Mouse (Mus musculus) left cerebral cortex, postnatal 14 days (tissue): ENCODE data around the gene Slc39a10. TPM values are rescaled to one million over a fixed set of nuclear protein-coding genes. Genes with fewer than 3 reads are reported as not detected.

Experiments used
- DNase-seq, 2 experiments: peaks; one replicate each; pipeline ENCODE4 v3.0.0; 2021 to 2022; ENCODE audit warnings: low spot score in 2 of 2, mixed read lengths in 1 of 2
- intact Hi-C: fragments of 180-260 bp; cut with DNase I; formaldehyde crosslinking; loops from one replicate; pipeline ENCODE4 v1.15.1; 2025
- total RNA-seq, 2 experiments: library from RNA; stranded (reverse); gene quantifications; 2 replicates each; pipeline ENCODE4 v1.2.3; 2021

Slc39a10 gene
- total RNA-seq, 2 experiments from 2014 or later, result 169 to 197 TPM

DNA sequence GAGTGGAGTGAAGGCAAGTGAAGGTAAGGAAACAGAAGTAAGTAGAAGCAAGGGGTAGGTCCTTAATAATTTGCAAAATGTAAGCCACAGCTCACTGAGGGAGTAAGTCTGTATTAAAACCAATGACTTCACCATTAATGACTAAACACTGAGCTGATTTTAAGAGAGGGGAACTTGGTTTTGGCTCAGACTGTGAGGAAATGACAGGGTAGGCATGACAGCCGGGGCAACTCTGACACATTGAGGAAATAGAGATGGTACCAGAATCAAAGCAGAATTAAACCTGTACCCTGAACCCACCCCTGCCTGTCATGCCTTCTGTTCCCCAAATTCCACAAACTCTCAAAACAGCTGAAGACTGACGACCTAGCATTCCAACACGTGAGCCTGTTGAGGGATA, 18.9 kb downstream of the Slc39a10 start:
- DNase-seq, result no peak
- intact Hi-C loops, result no loop called here

GRCm38 (mm10) chr1:46869788-46870187, 22.9 kb downstream of the Slc39a10 start:
- no peak for DNase-seq
- intact Hi-C loops, result no loop called here

- no peak for DNase-seq
- intact Hi-C loops, result no loop called here
Measured at GRCm38 (mm10) chr1:46864175-46864885, 28.3 kb downstream of the Slc39a10 start.

DNA sequence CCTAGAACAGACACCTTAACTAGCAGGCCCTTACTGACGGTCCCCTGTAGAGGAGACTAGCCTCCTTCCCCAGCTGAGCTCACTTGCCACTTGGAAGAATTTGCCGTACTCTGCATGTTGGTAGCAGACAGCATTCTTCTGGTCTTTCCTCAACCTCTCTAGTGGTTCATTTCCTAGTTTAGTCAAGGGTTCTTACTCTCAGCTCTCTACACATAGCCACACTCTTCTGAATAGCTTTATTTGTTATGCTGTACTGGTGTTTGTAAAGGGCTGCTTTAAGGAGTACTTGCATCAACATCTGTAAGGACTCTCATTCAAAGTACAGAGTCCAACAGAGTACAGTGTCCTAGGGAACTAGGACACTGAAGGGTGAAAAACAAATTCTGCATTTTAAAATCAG, 29.2 kb downstream of the Slc39a10 start:
- DNase-seq, result no peak
- intact Hi-C loops, result no loop called here

DNA sequence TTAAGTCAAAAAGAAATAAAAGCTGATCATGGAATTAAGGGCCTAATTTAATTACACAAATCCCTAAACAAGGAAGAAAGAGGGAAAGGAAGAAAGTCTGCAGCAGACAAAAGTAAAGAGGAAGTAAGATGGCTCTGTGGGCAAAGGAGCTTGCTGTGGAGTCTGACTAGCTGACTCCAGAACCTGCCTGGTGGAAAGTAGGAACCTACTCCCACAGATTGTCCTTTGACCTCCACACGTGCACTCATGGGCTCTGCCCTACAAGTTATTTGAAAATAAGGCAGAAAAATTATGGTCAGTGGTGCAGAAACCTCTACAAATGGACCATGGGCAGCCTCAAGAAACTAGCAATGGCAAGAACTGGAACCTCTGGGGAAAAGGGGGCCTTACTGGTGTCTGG, 32.6 kb downstream of the Slc39a10 start:
- intact Hi-C loops, result no loop called here
- no peak for DNase-seq

DNA sequence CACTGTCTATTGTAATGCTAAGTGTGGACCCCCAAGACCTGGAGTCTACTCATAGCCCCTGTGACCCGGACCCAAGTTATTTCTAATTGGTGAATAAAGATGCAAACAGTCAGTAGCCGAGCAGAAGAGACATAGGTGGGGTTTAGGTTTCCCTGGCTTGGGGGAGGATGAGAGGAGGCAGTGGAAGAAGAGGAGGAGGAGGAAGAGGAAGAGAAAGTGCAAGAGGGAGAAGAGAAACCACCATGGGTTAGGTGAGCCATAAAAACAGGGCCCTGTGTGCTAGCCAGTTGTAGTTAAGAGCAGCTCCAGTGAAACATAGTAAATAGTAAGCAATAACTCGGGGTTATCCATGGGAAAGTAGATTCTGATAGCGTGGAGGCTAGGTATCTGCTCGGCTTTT, 34.1 kb downstream of the Slc39a10 start:
- DNase-seq, result no peak
- intact Hi-C loops, result loop anchor here (10.0 kb wide), 1 partner anchor 406 kb away; no protein-coding TSS in a partner anchor

GRCm38 (mm10) chr1:46856498-46856897, 36.2 kb downstream of the Slc39a10 start:
- DNase-seq, result no peak
- intact Hi-C loops, result loop anchor here (10.0 kb wide), 1 partner anchor 408 kb away; no protein-coding TSS in a partner anchor

DNA sequence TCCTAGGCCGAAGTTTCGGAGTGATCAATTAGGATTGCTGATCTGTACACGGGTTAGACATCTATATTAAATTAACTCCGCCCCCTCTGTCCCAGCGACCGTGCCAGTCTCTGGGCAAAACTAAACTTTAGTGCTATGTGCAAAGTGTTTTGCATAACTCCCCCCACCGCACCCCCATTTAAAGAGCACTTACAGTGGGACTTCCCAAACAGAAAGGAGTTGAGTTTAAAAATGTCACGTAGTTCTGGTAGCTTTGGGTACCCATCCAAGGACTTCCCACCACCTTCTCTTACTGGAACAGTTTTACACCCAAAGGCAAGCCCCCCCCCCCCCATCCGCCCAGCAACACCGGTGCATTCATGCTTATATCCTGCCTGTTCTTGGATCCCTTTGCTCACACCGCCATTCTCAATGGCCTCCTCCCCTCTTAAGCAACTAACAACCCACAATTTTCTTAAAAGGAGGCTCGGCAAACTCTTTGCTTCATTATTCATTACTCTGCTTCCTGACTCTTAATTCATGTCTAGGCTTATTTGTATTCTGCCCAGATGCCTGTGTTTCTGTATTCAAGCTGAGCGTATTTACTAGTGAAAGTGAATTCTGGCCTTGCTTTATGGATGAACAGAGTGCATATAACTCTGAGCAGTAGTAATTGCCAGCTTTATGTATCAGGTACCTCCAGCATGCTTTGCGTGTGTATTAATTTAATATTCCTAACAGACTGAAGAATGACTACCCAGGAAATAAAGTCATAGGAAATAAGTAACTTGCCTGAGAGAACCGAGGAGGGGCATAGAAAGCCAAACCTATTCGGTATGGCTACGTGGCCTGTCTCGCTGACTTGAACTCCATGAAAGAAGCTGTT, 38.4 kb downstream of the Slc39a10 start:
- DNase-seq, result peak in 1 of 2 experiments; percentile 91
- intact Hi-C loops, result loop anchor here (5.0 to 10.0 kb wide), 2 partner anchors 73 to 411 kb away; no protein-coding TSS in a partner anchor

DNA sequence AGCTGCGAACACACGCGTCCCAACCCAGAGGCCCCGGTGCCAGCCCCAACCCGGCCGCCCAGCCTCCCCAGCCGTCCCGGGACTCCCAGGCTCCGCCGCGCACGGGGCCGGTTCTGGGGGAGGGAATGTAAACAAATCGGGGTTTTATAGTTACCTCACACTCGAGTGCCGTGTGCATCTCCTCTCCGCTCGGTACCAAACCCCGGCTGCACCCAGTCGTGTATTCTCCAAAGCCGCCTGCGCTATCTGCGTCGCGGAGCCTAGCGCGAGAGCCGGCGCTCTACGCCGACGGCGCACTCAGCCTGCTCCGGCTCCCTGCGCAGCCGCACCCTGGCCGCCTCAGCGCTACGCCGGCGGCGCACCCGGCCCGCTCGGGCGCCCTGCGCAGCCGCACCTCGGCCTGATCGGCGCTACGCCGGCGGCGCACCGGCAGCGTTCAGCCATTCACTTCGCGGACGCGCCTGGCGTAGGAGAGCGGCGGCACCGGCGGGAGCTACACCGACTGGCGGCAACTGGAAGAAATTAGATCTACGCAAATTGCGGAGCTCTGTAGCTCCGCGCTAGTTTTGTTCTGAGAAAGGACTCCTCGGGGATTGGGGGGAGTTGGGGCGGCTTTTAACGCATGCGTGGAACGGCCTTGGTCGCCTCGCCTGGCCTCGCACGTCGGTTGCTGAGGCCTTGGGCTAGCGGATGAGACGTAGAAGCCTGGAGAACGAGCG, 39.2 kb downstream of the Slc39a10 start:
- intact Hi-C loops, result loop anchor here (2.0 to 10.0 kb wide), 3 partner anchors 74 to 411 kb away; no protein-coding TSS in a partner anchor
- DNase-seq, result peak; percentile 98 to 99

DNA sequence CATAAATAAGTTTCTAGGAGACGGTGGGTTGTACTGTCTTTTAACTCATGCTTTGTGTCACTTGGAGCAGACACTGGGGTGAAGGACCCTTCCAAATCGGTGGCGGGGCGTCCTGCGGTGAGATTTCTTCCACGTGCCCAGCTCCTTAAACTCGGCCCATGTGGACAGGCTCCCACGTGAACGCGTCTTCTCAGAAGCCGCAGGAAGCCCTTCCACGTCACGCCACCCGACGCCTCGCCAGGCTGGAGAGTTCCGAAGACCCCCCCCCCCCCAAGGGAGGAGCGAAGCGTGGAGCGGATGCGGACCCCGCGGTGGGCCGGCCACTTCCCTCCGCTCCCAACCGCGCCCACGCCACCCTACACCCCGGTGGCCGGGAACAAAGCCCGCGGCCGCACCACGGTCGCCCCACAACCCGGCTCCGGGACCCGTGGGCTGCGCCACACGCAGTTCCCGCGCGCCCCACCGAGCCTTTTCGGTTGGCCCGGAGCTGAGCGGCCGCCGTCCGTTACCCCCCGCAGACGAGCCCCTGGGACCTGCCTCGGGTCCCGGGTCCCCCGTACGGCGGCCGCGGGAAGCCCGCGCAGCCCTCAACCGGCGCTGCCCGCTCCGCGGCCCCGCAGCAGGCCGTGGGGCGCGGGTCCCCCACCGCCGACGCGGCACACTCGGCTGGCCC, 39.9 kb downstream of the Slc39a10 start:
- intact Hi-C loops, result loop anchor here (2.0 to 10.0 kb wide), 3 partner anchors 75 to 412 kb away; no protein-coding TSS in a partner anchor
- DNase-seq, result peak; percentile 75 to 83

GRCm38 (mm10) chr1:46852216-46852599, 40.4 kb downstream of the Slc39a10 start:
- intact Hi-C loops, result loop anchor here (2.0 to 10.0 kb wide), 3 partner anchors 75 to 413 kb away; no protein-coding TSS in a partner anchor

DNA sequence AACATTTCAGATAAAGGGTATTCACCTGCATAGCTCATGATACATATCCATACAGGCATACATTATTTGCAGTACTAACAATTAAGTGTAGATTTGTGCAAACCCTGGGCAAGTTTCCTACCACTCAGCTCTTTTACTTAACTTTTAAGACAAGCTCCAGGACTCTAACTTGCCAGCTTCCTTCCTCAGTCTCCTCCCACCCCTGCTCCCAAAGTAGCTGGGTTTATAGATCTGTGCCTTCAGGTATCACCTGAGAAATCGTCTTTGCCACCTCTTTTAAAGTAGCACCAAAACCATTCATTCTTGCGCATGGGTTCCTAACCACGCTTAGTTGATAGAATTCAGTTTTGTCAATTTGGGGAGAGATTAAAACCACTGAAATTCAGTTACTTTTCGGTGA, 41.1 kb downstream of the Slc39a10 start:
- intact Hi-C loops, result loop anchor here (5.0 to 10.0 kb wide), 2 partner anchors 76 to 413 kb away; no protein-coding TSS in a partner anchor

More at GRCm38 (mm10) chr1:46852216-46852599, 40.4 kb downstream of the Slc39a10 start:
- no peak for DNase-seq

GRCm38 (mm10) chr1:46849758-46850157, 42.9 kb downstream of the Slc39a10 start:
- intact Hi-C loops, result loop anchor here (5.0 to 10.0 kb wide), 2 partner anchors 78 to 415 kb away; no protein-coding TSS in a partner anchor
- peak; percentile 80 to 94 for DNase-seq

More for the DNA sequence above, 41.1 kb downstream of the Slc39a10 start:
- DNase-seq, result no peak

DNA sequence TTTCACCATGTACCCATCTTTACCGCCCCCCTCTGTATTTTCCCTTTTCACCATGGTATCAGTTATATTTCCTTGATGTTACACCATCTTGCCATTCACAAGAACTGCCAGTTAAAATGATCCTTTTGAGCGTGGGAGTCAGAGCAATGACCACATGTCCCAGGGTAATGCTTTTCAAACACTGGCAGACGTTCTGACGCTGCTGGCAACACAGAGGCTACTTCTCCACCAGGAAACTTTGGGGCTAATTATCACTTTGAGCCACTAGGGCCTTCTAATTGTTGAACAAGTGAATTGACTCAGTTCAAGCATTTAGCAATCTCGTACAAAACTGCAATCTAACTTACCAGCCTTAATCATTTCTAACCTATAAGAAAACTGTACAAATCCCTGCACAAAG, 47.4 kb downstream of the Slc39a10 start:
- DNase-seq, result no peak
- intact Hi-C loops, result no loop called here

GRCm38 (mm10) chr1:46844281-46844680, 48.4 kb downstream of the Slc39a10 start:
- intact Hi-C loops, result no loop called here
- DNase-seq, result no peak

DNA sequence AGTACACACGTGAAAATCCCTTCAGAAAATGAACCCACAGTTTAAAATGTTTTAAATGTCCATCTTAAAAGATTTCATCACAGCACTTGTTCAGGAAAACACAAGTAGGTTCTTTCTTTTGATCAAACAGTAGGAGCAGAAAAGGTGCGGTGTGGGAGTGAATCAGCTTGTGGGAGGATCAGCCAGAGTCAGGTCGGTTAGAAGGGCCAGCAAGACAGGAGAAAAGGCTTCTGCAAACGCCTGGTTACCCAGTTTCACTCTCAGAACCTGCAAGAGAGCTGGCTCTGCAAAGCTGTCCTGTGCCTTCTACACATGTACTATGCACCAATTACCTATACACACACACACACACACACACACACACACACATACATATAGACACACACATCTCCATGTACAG, 49.2 kb downstream of the Slc39a10 start:
- no peak for DNase-seq
- intact Hi-C loops, result no loop called here

DNA sequence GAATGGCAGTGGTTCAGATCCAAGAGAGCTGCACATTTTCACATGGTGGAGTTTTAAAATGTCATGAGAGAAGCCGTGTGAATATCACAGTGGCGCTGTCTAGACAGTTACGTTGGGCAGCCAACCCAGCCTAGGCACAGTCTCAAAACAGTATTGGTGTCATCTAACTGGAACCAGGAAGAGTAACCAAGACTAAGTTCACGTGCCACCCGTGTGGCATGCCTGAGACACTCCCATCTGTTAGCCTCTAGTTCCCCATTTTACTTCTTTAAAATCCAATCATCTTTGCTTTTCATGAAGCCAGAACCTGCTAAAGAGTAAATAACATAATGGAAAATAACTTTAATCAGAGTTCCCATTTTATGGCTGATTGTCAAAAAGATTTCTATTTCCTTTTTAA, 60.7 kb downstream of the Slc39a10 start:
- DNase-seq, result no peak
- intact Hi-C loops, result no loop called here

DNA sequence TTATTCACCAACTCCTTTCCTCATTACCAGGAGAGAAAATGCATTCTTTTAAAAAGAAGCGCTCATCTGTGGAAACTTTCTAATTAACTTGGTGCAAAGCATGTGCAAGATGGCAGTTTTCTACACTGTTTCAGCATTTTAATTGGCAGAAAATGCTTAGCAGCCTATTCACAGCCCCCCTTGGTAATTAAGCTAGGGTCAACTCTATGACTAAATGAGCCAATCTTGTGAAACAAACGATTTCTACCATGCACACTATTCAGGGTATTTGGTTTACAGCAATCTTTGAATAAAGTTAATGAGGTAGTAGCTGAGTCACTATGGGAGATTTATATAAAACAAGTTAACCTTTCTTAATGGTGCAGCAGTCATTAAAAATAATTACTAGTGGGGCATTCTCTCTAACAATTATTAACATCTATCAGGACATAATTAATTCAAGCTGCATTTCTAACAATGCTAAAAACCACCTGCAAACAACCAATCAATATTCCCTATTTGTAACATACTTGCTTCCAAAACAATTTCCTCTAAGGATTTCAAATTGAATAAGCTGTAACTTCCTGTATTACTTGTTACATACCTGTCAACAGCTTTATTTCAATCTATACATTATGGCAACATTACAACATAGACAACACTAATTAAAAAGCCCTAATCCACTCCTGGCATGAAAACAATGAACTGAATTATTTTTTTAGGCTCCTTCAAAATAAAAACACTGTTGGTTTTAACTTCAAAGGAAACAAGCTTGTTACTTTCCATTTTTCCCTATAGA, 62.4 kb downstream of the Slc39a10 start:
- DNase-seq, result no peak
- intact Hi-C loops, result no loop called here
